Mouse (Mus musculus) erythroblast, embryonic 14.5 days (primary cell): Measurements from ENCODE around the gene Mical1.

Source experiments
- GATA1 ChIP-seq: IDR thresholded peaks from 2 replicates; pipeline ENCODE4 v1.6.1; 2012; ENCODE audit warnings: low read length, inconsistent platforms, mixed read lengths
- TAL1 ChIP-seq: IDR thresholded peaks from 3 replicates; pipeline ENCODE4 v1.6.1; 2012; ENCODE audit warnings: low read length, inconsistent platforms, mixed read lengths

DNA sequence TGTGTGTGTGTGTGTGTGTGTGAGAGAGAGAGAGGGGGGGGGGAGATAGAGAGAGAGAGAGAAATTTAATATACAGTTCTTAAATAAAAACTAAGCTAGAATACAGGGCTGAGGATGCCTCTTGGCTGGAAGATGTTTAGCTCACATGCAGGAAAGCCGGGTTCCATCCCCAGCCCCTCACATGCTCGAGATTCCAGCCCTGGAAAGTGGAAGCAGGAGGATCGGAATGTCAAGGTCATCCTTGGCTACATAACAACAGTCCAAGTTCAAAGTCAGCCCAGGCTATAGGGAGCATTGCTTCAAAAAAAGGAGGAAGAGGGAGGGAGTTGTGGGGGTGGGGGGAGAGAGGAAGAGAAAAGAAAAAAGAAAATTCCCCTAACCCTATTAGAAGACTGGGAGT is 41.0 kb upstream of the Mical1 start:
- TF ChIP-seq TAL1, result no peak
- TF ChIP-seq GATA1, result no peak
